Mouse (Mus musculus): ENCODE measurements around the gene Pcyt1a. TPM values are rescaled to one million over a fixed set of nuclear protein-coding genes. Genes with fewer than 3 reads are reported as not detected.
A peak's percentile ranks its signal among the peaks of the same experiment; 100 is the strongest.

Gene Pcyt1a
- polyA plus RNA-seq, 1 experiment, result 46.8 TPM

DNA sequence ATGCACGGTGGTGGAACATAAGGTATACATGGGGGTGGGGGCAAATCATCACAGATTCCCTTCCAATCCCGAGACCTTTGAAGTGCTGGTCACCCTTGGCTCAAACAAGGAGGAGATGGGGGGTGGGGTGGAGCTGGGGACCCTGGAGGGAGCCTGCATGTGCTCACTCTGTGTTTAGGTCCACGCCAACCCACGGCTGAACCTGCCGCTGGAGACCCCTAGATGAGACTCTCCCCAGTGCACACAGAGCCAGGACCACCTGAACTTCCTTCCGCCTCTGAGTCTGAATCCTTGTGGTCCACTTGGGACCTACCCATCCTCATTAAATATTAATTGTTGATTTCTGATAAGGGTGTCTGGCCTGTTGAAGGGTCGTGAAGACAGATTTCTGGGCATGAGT, 76.1 kb downstream of the Pcyt1a start:
- Histone ChIP-seq H3K4me1 (ENCODE audit: control insufficient read depth, insufficient read depth, insufficient read length, low read length) (peaks cover 10% of the 10 kb centered on the region), H3K4me3 (ENCODE audit: insufficient read depth, low read depth, low read length) (no peak overlapping the region), H3K27ac (replicated peaks; ENCODE audit: low read depth, low read length) (no peak overlapping the region)

GRCm38 (mm10) chr16:32507407-32507806, 76.7 kb downstream of the Pcyt1a start:
- Histone ChIP-seq H3K4me3 (ENCODE audit: insufficient read depth, low read depth, low read length) (no peak overlapping the region), H3K4me1 (ENCODE audit: control insufficient read depth, insufficient read depth, insufficient read length, low read length) (peaks cover 13% of the 10 kb centered on the region), H3K27ac (replicated peaks; ENCODE audit: low read depth, low read length) (no peak overlapping the region)

DNA sequence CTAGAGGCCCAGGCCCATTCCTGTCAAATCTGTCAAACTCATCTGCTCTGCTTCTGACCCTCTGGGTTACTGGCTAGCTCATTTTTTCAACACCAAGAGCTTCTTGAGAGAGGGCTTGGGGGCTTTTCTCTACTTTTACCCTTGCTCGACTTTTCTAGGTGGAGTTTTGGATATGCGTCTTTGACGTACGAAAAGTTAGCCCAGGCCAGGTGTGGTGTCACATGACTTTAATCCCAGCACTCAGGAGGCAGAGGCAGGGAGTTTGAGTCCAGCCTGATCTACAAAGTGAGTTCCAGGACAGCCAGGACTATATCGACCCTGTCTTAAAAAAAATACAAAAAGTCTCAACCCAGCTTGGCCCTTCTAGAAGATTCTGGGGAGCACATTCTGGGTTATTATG, 77.3 kb downstream of the Pcyt1a start:
- H3K27ac ChIP-seq (replicated peaks; ENCODE audit: low read depth, low read length), result no peak overlapping the region
- peaks cover 13% of the 10 kb centered on the region for H3K4me1 ChIP-seq (ENCODE audit: control insufficient read depth, insufficient read depth, insufficient read length, low read length)
- H3K4me3 ChIP-seq (ENCODE audit: insufficient read depth, low read depth, low read length), result no peak overlapping the region

DNA sequence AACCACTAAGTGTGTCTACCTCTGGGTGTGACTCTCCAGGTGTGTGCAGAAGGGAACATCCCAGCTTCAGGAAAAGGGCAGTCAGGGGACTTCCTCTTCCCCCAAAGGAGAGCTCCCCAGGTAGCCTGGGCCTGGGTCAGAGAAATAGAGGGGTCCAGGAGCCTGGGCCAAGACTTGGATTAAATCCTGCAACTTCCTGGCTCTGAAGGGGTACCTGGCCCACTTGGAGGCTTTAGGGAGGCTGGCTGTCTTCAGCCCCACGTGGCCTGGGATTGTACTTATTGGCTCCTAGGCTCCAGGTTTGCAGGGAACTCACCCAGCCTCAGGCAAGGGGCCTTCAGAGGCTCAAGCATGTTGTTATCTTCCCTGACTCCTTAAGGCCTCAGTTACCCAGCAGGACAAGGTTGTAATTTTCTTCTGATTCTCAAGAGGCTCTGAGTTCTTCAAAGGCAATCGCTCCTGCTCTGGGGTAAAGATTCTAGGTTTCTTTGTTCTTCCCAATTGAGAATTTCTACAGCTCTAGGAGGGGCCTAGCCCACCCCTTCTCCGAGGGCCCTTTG, 77.9 kb downstream of the Pcyt1a start:
- H3K27ac ChIP-seq (replicated peaks; ENCODE audit: low read depth, low read length), result no peak overlapping the region

DNA sequence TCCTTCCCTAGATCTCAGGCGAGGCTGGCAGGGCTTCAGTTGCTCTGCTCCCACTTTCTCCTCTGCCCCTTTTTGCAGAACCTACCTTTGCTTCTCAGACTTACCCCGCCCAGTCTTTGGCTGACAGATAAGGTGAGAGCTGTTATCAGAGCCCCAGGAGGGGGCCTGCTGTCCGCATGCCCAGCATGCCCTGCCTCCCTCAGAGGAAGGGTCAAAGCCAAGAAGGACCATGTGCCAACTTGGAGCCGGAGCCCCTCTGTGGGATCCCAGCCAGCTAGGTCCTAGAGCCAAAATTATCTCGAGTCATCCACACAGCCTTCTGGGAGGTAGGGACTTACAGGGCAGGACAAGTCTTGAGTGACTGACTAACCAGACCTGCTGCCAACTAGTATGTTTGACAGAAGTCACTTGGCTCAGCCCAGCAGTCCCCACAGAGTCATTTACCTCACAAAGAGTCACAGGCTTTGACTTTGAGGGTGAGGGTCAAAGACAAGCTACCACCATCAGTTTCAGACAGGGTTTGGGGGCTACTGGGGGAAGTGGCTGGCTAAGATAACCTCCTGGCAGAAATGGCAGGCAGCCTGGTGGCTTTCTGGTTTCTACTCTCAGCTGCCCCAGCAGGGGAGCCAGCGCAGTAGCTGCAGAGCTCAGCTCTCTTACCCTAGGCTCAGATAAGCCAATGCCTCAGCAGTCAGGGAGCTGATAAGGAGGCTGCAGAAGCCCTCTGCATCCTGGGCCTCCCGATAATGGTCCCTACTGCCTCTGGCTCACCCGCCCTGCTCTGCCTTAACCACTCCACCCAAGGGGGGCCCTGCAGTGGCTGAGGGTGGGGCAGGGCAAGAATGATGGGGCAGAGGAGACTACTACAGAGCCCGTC, 78.6 kb downstream of the Pcyt1a start:
- Histone ChIP-seq H3K4me3 (ENCODE audit: insufficient read depth, low read depth, low read length) (no peak overlapping the region), H3K27ac (replicated peaks; ENCODE audit: low read depth, low read length) (peak overlapping the region; percentile 71)

More for the DNA sequence above, 77.9 kb downstream of the Pcyt1a start:
- Histone ChIP-seq H3K4me1 (ENCODE audit: control insufficient read depth, insufficient read depth, insufficient read length, low read length) (peaks cover 13% of the 10 kb centered on the region), H3K4me3 (ENCODE audit: insufficient read depth, low read depth, low read length) (no peak overlapping the region)

GRCm38 (mm10) chr16:32510399-32511337, 79.9 kb downstream of the Pcyt1a start:
- no peak overlapping the region for H3K4me3 ChIP-seq (ENCODE audit: insufficient read depth, low read depth, low read length)
- peaks cover 13% of the 10 kb centered on the region for H3K4me1 ChIP-seq (ENCODE audit: control insufficient read depth, insufficient read depth, insufficient read length, low read length)
- 0 out of 2 replicates have a peak overlapping the region, but pooled peaks have one; percentile 8 for H3K27ac ChIP-seq (replicated peaks; ENCODE audit: low read depth, low read length)

More for the DNA sequence above, 78.6 kb downstream of the Pcyt1a start:
- peaks cover 13% of the 10 kb centered on the region for H3K4me1 ChIP-seq (ENCODE audit: control insufficient read depth, insufficient read depth, insufficient read length, low read length)

GRCm38 (mm10) chr16:32511338-32511734, 80.6 kb downstream of the Pcyt1a start:
- Histone ChIP-seq H3K4me1 (ENCODE audit: control insufficient read depth, insufficient read depth, insufficient read length, low read length) (peaks cover 10% of the 10 kb centered on the region), H3K4me3 (ENCODE audit: insufficient read depth, low read depth, low read length) (no peak overlapping the region), H3K27ac (replicated peaks; ENCODE audit: low read depth, low read length) (no peak overlapping the region)

GRCm38 (mm10) chr16:32511827-32512490, 81.2 kb downstream of the Pcyt1a start:
- Histone ChIP-seq H3K27ac (replicated peaks; ENCODE audit: low read depth, low read length) (peak overlapping the region; percentile 66), H3K4me3 (ENCODE audit: insufficient read depth, low read depth, low read length) (no peak overlapping the region), H3K4me1 (ENCODE audit: control insufficient read depth, insufficient read depth, insufficient read length, low read length) (peaks cover 10% of the 10 kb centered on the region)

GRCm38 (mm10) chr16:32512921-32513320, 82.2 kb downstream of the Pcyt1a start:
- Histone ChIP-seq H3K4me1 (ENCODE audit: control insufficient read depth, insufficient read depth, insufficient read length, low read length) (peaks cover 10% of the 10 kb centered on the region), H3K4me3 (ENCODE audit: insufficient read depth, low read depth, low read length) (no peak overlapping the region), H3K27ac (replicated peaks; ENCODE audit: low read depth, low read length) (peak overlapping the region; percentile 66)

GRCm38 (mm10) chr16:32513401-32513800, 82.7 kb downstream of the Pcyt1a start:
- Histone ChIP-seq H3K27ac (replicated peaks; ENCODE audit: low read depth, low read length) (peak overlapping the region; percentile 1; the same call in 1 of the 2 replicates), H3K4me3 (ENCODE audit: insufficient read depth, low read depth, low read length) (no peak overlapping the region), H3K4me1 (ENCODE audit: control insufficient read depth, insufficient read depth, insufficient read length, low read length) (peaks cover 10% of the 10 kb centered on the region)

DNA sequence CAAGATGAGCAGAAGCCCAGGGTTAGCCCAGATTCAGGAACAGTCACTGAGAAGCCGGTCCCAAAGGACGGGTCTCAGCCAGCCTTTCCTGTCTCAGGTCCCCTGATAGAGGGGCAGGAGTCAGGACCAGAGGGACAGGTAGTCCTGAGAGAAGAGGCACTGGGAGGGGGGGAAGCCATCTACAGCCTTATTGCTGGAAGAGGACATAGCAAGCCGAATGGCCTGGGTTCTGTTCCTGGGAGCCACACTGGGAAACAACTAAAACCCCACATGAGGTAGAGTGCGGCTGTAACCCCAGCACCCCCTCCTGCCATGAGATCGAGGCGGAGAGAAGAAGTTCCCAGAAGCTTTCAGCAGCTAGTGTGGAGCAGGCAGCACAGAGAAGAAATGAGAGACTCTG, 83.2 kb downstream of the Pcyt1a start:
- no peak overlapping the region for H3K4me3 ChIP-seq (ENCODE audit: insufficient read depth, low read depth, low read length)
- H3K4me1 ChIP-seq (ENCODE audit: control insufficient read depth, insufficient read depth, insufficient read length, low read length), result peaks cover 10% of the 10 kb centered on the region
- no peak overlapping the region for H3K27ac ChIP-seq (replicated peaks; ENCODE audit: low read depth, low read length)

GRCm38 (mm10) chr16:32516006-32516962, 85.6 kb downstream of the Pcyt1a start:
- Histone ChIP-seq H3K4me1 (ENCODE audit: control insufficient read depth, insufficient read depth, insufficient read length, low read length) (peaks cover 5% of the 10 kb centered on the region), H3K27ac (replicated peaks; ENCODE audit: low read depth, low read length) (no peak overlapping the region), H3K4me3 (ENCODE audit: insufficient read depth, low read depth, low read length) (no peak overlapping the region)

DNA sequence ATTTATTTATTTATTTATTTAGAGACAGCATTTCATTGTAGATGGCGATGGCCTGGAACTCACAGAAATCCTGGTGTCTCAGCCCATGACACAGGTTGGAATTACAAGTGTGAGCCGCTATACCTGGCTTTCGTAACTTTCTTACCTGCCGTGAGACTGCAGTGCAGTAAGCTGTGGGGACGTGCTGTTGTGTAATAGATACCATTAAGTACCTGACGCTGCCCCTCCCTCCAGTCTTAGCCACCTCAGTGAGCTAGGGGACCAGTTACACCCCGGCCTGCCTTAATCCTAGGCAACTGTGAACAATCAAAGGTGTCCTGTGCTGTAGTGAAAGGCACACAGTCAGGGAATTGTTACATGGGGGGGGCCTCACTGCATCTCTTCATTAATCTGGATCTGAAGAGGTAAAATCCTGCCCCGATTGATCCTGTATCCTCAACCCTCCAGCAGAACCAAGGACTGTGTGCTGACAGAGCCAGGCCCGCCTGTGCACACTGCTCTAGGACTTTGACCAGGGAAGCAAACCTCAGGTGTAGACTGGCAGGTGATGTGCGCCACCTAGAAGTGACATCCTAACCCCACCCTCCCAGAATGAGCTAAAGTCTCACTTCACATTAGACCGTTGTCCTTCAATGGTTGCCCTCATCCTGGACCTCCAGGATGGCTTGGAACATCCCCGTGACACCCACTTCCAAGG, 87.2 kb downstream of the Pcyt1a start:
- Histone ChIP-seq H3K27ac (replicated peaks; ENCODE audit: low read depth, low read length) (no peak overlapping the region), H3K4me3 (ENCODE audit: insufficient read depth, low read depth, low read length) (no peak overlapping the region), H3K4me1 (ENCODE audit: control insufficient read depth, insufficient read depth, insufficient read length, low read length) (no peaks in the 10 kb centered on the region)

Data from brown adipose tissue, adult 24 weeks (tissue).